Mouse (Mus musculus): ENCODE measurements around the gene Dmac2. TPM values are rescaled to one million over a fixed set of nuclear protein-coding genes. Genes with fewer than 3 reads are reported as not detected.

The Dmac2 gene
- polyA plus RNA-seq, 1 experiment from 2014 or later: 29.9 TPM

GRCm38 (mm10) chr7:25623857-25624370, 4.7 kb downstream of the Dmac2 start:
- no peak for DNase-seq (ENCODE audit: low spot score)
- no peaks in the 10 kb centered on the region for H3K27me3 ChIP-seq (replicated peaks; ENCODE audit: control insufficient read depth, insufficient read depth, low read length)
- no peak for ATAC-seq
- H3K9me3 ChIP-seq (replicated peaks; ENCODE audit: control insufficient read depth, low read length): no peaks in the 10 kb centered on the region
- H3K4me2 ChIP-seq (ENCODE audit: low read length): no peak overlapping the region
- WGBS: 87% methylated on average over 11 of the region's 11 CpGs
- H3K4me3 ChIP-seq (ENCODE audit: low read depth, low read length): no peak overlapping the region
- no peak overlapping the region for H3K27ac ChIP-seq (ENCODE audit: low read depth, low read length)
- H3K9ac ChIP-seq (ENCODE audit: low read length): no peak overlapping the region
- H3K4me1 ChIP-seq (ENCODE audit: control insufficient read depth, insufficient read depth, low read length): no peaks in the 10 kb centered on the region; the same call in none of the 2 replicates
- peaks cover 31% of the 10 kb centered on the region for H3K36me3 ChIP-seq (ENCODE audit: control insufficient read depth, insufficient read depth, low read length)

DNA sequence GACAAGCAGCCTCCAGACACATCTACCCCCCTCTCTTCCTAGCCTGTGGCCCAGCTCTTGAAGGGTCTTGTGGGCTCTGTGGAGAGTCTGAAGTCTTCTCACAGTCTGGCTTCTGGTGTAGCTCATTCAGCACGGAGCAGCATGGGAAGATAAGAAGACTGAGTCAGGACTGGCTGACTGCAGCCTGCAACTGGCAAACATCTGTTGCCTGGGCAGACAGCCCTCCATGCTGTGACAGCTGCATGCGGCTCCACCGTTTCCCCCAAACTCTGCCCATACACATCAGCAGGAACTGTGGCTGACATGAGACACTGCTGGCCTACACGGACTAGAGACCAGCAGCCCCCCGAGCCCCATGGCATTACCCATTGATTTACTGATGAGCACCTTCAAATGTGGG, 5.6 kb downstream of the Dmac2 start:
- WGBS: 90% methylated on average over 5 of the region's 5 CpGs
- H3K9me3 ChIP-seq (replicated peaks; ENCODE audit: control insufficient read depth, low read length): no peaks in the 10 kb centered on the region
- no peak overlapping the region for H3K9ac ChIP-seq (ENCODE audit: low read length)
- no peak overlapping the region for H3K4me3 ChIP-seq (ENCODE audit: low read depth, low read length)
- DNase-seq (ENCODE audit: low spot score): no peak
- H3K4me2 ChIP-seq (ENCODE audit: low read length): no peak overlapping the region
- peaks cover 40% of the 10 kb centered on the region for H3K36me3 ChIP-seq (ENCODE audit: control insufficient read depth, insufficient read depth, low read length)
- H3K27ac ChIP-seq (ENCODE audit: low read depth, low read length): no peak overlapping the region
- no peaks in the 10 kb centered on the region for H3K27me3 ChIP-seq (replicated peaks; ENCODE audit: control insufficient read depth, insufficient read depth, low read length)
- ATAC-seq: no peak
- H3K4me1 ChIP-seq (ENCODE audit: control insufficient read depth, insufficient read depth, low read length): no peaks in the 10 kb centered on the region; the same call in none of the 2 replicates

DNA sequence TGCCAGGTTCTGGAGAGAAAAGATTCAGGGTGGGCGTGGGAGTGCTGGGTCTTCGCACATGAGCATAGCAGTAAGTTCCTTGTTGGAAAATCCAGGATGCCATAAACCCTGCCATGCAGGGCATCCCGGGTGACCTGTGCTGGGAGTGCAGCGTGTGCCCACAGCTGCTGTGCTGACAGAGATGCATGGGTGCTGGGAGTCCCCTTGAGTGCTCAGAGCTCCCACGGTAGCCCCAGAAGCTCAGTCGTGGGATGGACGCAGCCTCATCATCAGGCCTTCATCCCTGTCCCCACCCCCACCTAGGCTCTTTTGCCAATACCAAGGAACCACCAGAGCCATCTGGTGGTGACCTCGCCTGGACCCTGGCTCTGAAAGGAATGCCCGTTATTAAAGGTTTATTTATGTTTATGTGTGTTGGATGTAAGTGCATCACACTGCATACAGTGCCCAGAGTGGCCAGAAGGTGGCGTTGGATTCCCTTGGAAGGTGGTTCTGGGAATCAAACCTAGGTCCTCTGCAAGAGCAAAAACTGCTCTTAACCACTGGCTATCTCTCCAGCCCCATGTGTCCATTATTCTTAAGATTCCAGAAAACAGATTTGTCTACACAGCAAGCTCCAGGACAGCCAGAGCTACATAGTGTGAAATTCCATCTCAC, 6.5 kb downstream of the Dmac2 start:
- no peaks in the 10 kb centered on the region for H3K9me3 ChIP-seq (replicated peaks; ENCODE audit: control insufficient read depth, low read length)
- H3K27ac ChIP-seq (ENCODE audit: low read depth, low read length): no peak overlapping the region
- H3K9ac ChIP-seq (ENCODE audit: low read length): no peak overlapping the region
- H3K4me3 ChIP-seq (ENCODE audit: low read depth, low read length): no peak overlapping the region
- WGBS: 77% methylated on average over 10 of the region's 10 CpGs
- DNase-seq (ENCODE audit: low spot score): no peak
- H3K27me3 ChIP-seq (replicated peaks; ENCODE audit: control insufficient read depth, insufficient read depth, low read length): no peaks in the 10 kb centered on the region
- H3K36me3 ChIP-seq (ENCODE audit: control insufficient read depth, insufficient read depth, low read length): peaks cover 49% of the 10 kb centered on the region
- no peak for ATAC-seq
- H3K4me2 ChIP-seq (ENCODE audit: low read length): no peak overlapping the region
- H3K4me1 ChIP-seq (ENCODE audit: control insufficient read depth, insufficient read depth, low read length): no peaks in the 10 kb centered on the region; the same call in 1 of the 2 replicates

GRCm38 (mm10) chr7:25626509-25627430, 7.6 kb downstream of the Dmac2 start, which contains the start of gene B3gnt8:
Gene B3gnt8 (plus strand): TSS chr7:25626654.
- Histone ChIP-seq H3K27me3 (replicated peaks; ENCODE audit: control insufficient read depth, insufficient read depth, low read length) (no peaks in the 10 kb centered on the region), H3K4me2 (ENCODE audit: low read length) (peak within 1 kb of the TSS; percentile 36), H3K9me3 (replicated peaks; ENCODE audit: control insufficient read depth, low read length) (no peaks in the 10 kb centered on the region), H3K4me3 (ENCODE audit: low read depth, low read length) (no peak within 1 kb of the TSS; the same call in 1 of the 2 replicates), H3K9ac (ENCODE audit: low read length) (peak within 1 kb of the TSS; percentile 25; the same call in 1 of the 2 replicates), H3K27ac (ENCODE audit: low read depth, low read length) (no peak within 1 kb of the TSS), H3K36me3 (ENCODE audit: control insufficient read depth, insufficient read depth, low read length) (peaks cover 53% of the 10 kb centered on the region), H3K4me1 (ENCODE audit: control insufficient read depth, insufficient read depth, low read length) (no peaks in the 10 kb centered on the region; the same call in 1 of the 2 replicates)
- WGBS: 20% methylated on average over 29 of the region's 29 CpGs
- ATAC-seq (peak; percentile 27; the same call in 1 of the 2 replicates), DNase-seq (ENCODE audit: low spot score) (no peak)

- Histone ChIP-seq H3K27me3 (replicated peaks; ENCODE audit: control insufficient read depth, insufficient read depth, low read length) (no peaks in the 10 kb centered on the region), H3K4me1 (ENCODE audit: control insufficient read depth, insufficient read depth, low read length) (no peaks in the 10 kb centered on the region; the same call in 1 of the 2 replicates), H3K4me2 (ENCODE audit: low read length) (peak overlapping the region; percentile 36), H3K27ac (ENCODE audit: low read depth, low read length) (no peak overlapping the region), H3K9me3 (replicated peaks; ENCODE audit: control insufficient read depth, low read length) (no peaks in the 10 kb centered on the region), H3K4me3 (ENCODE audit: low read depth, low read length) (no peak overlapping the region; the same call in 1 of the 2 replicates), H3K36me3 (ENCODE audit: control insufficient read depth, insufficient read depth, low read length) (peaks cover 51% of the 10 kb centered on the region), H3K9ac (ENCODE audit: low read length) (peak overlapping the region; percentile 25; the same call in 1 of the 2 replicates)
- peak; percentile 29 for DNase-seq (ENCODE audit: low spot score)
- peak; percentile 49 for ATAC-seq
- WGBS: 20% methylated on average over 36 of the region's 38 CpGs
Observed at GRCm38 (mm10) chr7:25627431-25628322, 8.5 kb downstream of the Dmac2 start.

DNA sequence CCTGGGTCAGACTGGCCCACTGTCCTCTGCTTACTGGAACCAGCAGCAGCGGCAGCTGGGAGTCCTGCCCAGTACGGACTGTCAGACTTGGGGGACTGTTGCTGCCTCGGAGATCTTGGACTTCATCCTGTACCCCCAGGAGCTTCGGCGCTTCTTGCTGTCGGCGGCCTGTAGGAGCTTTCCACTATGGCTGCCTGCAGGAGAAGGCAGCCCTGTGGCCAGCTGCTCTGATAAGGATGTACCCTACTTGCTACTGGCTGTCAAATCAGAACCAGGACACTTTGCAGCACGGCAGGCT, 9.1 kb downstream of the Dmac2 start:
- H3K36me3 ChIP-seq (ENCODE audit: control insufficient read depth, insufficient read depth, low read length): peaks cover 52% of the 10 kb centered on the region
- WGBS: 78% methylated on average over 8 of the region's 8 CpGs
- no peaks in the 10 kb centered on the region for H3K9me3 ChIP-seq (replicated peaks; ENCODE audit: control insufficient read depth, low read length)
- no peaks in the 10 kb centered on the region for H3K27me3 ChIP-seq (replicated peaks; ENCODE audit: control insufficient read depth, insufficient read depth, low read length)
- no peak overlapping the region for H3K4me2 ChIP-seq (ENCODE audit: low read length)
- H3K9ac ChIP-seq (ENCODE audit: low read length): no peak overlapping the region
- no peak overlapping the region for H3K27ac ChIP-seq (ENCODE audit: low read depth, low read length)
- H3K4me1 ChIP-seq (ENCODE audit: control insufficient read depth, insufficient read depth, low read length): no peaks in the 10 kb centered on the region; the same call in 1 of the 2 replicates
- DNase-seq (ENCODE audit: low spot score): no peak
- no peak for ATAC-seq
- H3K4me3 ChIP-seq (ENCODE audit: low read depth, low read length): no peak overlapping the region

GRCm38 (mm10) chr7:25632679-25633078, 13.5 kb downstream of the Dmac2 start:
- Histone ChIP-seq H3K9me3 (replicated peaks; ENCODE audit: control insufficient read depth, low read length) (no peaks in the 10 kb centered on the region), H3K27me3 (replicated peaks; ENCODE audit: control insufficient read depth, insufficient read depth, low read length) (no peaks in the 10 kb centered on the region), H3K9ac (ENCODE audit: low read length) (no peak overlapping the region), H3K36me3 (ENCODE audit: control insufficient read depth, insufficient read depth, low read length) (peaks cover 57% of the 10 kb centered on the region), H3K4me2 (ENCODE audit: low read length) (no peak overlapping the region), H3K4me1 (ENCODE audit: control insufficient read depth, insufficient read depth, low read length) (no peaks in the 10 kb centered on the region), H3K4me3 (ENCODE audit: low read depth, low read length) (no peak overlapping the region), H3K27ac (ENCODE audit: low read depth, low read length) (no peak overlapping the region)
- ATAC-seq: no peak
- no peak for DNase-seq (ENCODE audit: low spot score)
- WGBS: 89% methylated on average over 5 of the region's 5 CpGs

GRCm38 (mm10) chr7:25636373-25636772, 17.2 kb downstream of the Dmac2 start:
- no peaks in the 10 kb centered on the region for H3K4me1 ChIP-seq (ENCODE audit: control insufficient read depth, insufficient read depth, low read length)
- DNase-seq (ENCODE audit: low spot score) (no peak), ATAC-seq (no peak)
- no peaks in the 10 kb centered on the region for H3K27me3 ChIP-seq (replicated peaks; ENCODE audit: control insufficient read depth, insufficient read depth, low read length)
- no peak overlapping the region for H3K4me2 ChIP-seq (ENCODE audit: low read length)
- peaks cover 40% of the 10 kb centered on the region for H3K36me3 ChIP-seq (ENCODE audit: control insufficient read depth, insufficient read depth, low read length)
- no peaks in the 10 kb centered on the region for H3K9me3 ChIP-seq (replicated peaks; ENCODE audit: control insufficient read depth, low read length)
- H3K4me3 ChIP-seq (ENCODE audit: low read depth, low read length): no peak overlapping the region
- H3K9ac ChIP-seq (ENCODE audit: low read length): no peak overlapping the region
- no peak overlapping the region for H3K27ac ChIP-seq (ENCODE audit: low read depth, low read length)
- whole genome bisulfite sequencing: 75% methylated on average over 3 of the region's 3 CpGs
